Mouse (Mus musculus): ENCODE results near the gene Eapp.

The Eapp gene

GRCm38 (mm10) chr12:54637033-54637432 is 58.7 kb downstream of the Eapp start:
- DNase-seq (ENCODE audit: low spot score) = no peak

- no peak for DNase-seq (ENCODE audit: low spot score)
Observed at GRCm38 (mm10) chr12:54632141-54632540, 63.6 kb downstream of the Eapp start.

GRCm38 (mm10) chr12:54621942-54622341 is 73.8 kb downstream of the Eapp start:
- no peak for DNase-seq (ENCODE audit: low spot score)
